Mouse (Mus musculus): ENCODE measurements around the gene Prkcq.

Prkcq gene

GRCm38 (mm10) chr2:11218122-11218521, 46.2 kb downstream of the Prkcq start:
- DNase-seq (ENCODE audit: low spot score): no peak

GRCm38 (mm10) chr2:11219262-11219661, 47.4 kb downstream of the Prkcq start:
- no peak for DNase-seq (ENCODE audit: low spot score)

- DNase-seq (ENCODE audit: low spot score): no peak
Observed at GRCm38 (mm10) chr2:11224808-11225484, 53.0 kb downstream of the Prkcq start.

DNA sequence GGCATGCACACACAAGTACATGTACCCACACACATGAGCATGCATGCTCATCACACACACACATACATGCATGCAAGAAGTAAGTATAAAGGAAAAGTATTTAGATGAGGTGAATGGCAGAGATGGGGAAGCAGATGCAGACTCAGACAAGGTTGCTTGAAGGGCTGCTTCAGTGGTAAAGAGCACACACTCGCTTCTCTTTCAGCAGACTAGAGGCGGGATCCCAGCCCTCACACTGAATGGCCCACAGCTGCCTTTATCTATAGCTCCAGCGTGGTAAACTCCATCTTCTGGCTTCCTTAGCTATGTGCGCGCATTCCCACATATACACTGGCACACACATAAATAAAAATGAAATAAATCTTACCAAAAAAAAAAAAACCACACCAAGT, 53.6 kb downstream of the Prkcq start:
- no peak for DNase-seq (ENCODE audit: low spot score)

GRCm38 (mm10) chr2:11226555-11226954, 54.6 kb downstream of the Prkcq start:
- DNase-seq (ENCODE audit: low spot score): no peak

GRCm38 (mm10) chr2:11229126-11229525, 57.2 kb downstream of the Prkcq start:
- no peak for DNase-seq (ENCODE audit: low spot score)

GRCm38 (mm10) chr2:11231118-11231517, 59.2 kb downstream of the Prkcq start:
- no peak for DNase-seq (ENCODE audit: low spot score)

DNA sequence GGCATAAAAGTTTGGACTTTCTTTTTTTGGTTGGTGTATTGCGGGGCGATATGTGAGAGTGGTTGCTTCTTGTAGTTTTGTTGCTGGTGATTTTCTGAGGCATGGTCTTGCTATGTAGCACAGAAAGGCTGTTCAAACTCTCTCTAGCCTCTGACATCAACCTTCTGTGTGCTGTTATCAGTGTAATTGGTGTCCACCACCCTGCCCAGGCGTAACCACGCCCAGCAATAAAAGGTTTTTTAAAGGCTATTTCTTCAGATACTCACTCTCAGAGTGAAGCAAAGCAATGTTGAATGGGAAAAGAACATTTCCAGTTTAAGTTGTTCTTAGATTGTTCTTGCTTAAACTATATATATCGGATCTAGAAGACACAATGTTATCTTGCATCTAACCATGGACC, 60.1 kb downstream of the Prkcq start:
- DNase-seq (ENCODE audit: low spot score): no peak

- DNase-seq (ENCODE audit: low spot score): no peak
Observed at GRCm38 (mm10) chr2:11238254-11238653, 66.3 kb downstream of the Prkcq start.

DNA sequence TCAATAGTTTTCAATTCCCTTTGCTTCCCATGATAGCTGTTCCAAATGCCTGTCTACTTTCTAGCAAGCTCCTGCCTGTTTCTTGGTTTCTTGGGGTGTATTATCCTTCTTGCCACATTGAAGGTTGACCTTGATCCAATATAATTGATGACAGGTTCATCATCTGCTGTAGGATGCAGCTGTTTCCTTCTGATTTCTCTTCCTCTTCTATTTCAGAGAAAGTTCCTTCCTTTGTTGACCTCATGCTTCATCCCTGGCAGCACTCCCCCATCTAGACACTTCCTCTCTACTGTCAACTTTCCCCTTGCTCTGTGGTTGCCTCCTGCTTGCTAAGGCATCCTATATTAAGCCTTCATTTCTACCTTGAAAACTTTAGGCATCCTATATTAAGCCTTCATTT, 67.6 kb downstream of the Prkcq start:
- DNase-seq (ENCODE audit: low spot score): no peak

GRCm38 (mm10) chr2:11245926-11246325, 74.0 kb downstream of the Prkcq start:
- no peak for DNase-seq (ENCODE audit: low spot score)

DNA sequence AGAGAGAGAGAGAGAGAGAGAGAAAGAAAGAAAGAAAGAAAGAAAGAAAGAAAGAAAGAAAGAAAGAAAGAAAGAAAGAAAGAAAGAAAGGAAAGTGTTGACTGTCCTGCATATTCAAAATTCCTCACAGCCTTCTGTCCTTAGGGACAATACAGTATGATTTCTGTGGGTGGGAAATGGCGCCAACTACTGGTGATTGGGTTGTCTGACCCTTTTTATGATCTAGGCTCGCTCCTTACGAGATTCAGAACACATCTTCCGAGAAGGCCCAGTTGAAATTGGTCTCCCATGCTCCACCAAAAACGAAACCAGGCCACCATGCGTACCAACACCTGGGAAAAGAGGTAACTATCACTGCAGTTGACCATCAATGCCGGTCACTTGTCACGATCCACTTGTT, 82.0 kb downstream of the Prkcq start:
- DNase-seq (ENCODE audit: low spot score): peak; percentile 3

GRCm38 (mm10) chr2:11254446-11254845, 82.5 kb downstream of the Prkcq start:
- no peak for DNase-seq (ENCODE audit: low spot score)

DNA sequence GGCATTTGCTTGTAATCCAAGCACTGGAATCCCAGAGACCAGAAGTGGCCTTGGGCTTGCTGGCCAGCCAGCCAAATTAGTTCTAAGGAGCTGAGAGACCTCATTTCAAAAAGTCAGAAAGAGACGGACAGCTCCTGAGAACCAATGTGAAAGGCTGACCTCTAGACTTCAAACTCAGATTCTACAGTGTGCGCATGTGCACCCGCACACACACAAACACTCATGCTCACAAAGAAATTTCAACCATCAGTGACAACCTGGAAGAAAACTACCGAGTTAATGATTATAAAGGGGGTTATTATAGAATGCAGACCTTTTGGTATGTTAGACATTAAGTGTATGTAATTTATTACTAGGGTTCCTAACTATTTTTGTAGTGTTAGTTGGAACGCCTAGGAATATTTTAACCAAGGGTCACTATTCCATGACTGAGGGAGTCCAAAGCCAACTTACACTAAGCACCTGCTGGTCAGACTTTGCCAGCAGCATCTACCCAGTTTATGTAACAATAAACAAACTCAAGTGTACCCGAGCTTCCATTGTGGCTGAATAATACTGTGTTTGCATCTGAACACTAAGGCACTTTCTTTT, 85.4 kb downstream of the Prkcq start:
- no peak for DNase-seq (ENCODE audit: low spot score)

GRCm38 (mm10) chr2:11258181-11258580, 86.3 kb downstream of the Prkcq start:
- DNase-seq (ENCODE audit: low spot score): no peak

GRCm38 (mm10) chr2:11259361-11259760, 87.5 kb downstream of the Prkcq start:
- DNase-seq (ENCODE audit: low spot score): no peak

DNA sequence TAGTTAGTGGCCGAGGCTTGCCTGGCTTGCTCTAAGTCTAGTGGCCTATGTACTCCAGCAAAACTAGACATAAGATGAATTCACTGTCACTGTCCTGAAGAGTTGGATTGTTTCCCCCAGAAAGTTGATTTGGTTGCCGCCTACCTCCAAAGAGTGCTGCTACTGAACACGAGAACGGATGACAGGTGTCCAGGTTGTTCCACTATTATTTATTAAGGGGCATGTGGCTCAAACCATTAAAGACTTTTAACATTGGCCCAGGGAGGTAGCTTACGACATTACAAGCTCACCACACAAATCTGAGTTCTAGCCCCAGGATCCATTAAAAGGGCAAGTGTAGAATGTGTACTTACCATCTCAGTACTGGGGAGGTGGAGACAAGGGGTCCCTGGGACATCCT, 92.9 kb downstream of the Prkcq start:
- no peak for DNase-seq (ENCODE audit: low spot score)

DNA sequence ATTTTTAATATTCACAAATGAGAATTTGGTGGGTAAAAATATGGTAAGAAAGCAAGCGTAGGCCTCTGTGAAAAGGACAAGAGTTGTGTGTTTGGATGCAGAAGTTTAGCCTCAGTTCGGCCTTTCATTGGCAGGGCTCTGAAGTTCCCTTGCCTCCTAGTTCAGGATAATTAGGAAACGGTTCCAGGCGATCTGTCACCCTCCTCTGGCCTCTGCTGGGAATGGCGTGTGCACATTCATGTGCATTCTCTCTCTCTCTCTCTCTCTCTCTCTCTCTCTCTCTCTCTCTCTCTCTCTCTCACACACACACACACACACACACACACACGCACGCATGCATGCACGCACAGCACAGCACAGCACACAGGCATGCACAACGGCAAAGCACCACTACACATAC, 93.5 kb downstream of the Prkcq start:
- no peak for DNase-seq (ENCODE audit: low spot score)

DNA sequence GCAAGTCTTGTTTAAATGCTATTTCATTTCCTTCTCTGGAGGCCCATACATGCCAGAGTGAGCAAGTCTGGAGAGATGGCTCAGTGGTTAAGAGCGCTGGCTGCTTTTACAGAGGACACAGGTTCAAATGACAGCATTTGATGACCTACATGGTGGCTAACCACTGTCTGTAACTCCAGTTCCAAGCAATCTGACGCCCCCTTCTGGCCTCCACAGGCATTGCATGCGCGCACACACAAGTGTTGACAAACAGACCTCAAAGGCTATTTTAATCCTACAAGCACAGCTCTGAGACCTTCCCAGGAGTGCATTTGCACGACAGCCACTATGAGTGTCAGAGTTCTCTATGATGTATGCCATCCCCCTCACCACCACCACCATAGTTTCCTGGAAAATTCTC, 94.4 kb downstream of the Prkcq start:
- DNase-seq (ENCODE audit: low spot score): no peak

DNA sequence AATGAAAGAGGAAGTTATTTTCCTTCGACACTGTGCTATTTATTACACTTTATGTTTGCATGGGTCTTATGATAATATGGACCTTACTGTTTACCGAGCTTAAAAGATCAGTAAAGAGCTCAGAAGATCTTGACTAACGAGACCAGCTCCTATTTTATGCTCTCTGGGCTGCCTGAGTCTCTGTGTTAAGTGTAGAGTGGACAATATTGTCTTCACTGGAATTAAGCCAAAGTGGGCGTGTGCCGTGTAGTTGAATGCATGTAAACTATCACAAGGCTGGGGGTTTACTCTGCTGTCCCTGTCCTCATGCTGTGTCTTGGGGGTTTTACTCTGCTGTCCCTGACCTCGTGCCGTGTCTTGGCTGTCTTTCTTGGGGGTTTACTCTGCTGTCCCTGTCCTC, 107.1 kb downstream of the Prkcq start:
- DNase-seq (ENCODE audit: low spot score): no peak

DNA sequence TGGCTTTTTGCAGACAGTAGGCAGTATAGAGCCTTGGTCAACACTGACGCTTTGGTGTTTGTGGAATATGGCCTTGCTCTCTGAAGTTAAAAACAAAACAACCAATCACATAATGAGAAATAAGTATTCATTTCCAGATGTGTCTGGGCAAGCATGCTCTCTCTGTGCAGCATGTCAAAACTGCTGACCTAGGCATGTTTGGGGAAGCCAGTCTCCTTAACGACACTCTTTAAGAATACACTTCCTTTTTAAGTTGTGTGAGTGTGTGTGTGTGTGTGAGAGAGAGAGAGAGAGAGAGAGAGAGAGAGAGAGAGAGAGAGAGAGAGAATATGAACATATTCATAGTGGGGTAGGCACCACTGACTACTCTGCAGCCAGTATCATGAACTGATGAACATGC, 108.3 kb downstream of the Prkcq start:
- no peak for DNase-seq (ENCODE audit: low spot score)

- DNase-seq (ENCODE audit: low spot score): no peak
Observed at GRCm38 (mm10) chr2:11287834-11288530, 116.1 kb downstream of the Prkcq start.

DNA sequence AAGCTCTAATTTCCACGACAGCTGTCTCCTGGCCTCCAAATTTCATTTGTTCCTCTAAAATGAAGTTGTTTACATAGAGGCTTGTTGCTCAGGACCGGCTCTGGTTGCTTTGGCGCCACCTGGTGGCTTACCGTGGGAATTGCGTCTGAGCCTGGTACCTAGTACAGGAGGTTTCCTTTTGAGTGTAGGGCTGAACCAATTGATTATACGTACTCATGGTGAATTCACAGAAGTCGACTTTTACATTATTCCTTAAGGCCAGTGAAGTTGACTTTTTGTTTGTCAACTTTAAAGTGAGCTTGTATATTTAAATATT, 116.6 kb downstream of the Prkcq start:
- DNase-seq (ENCODE audit: low spot score): peak; percentile 53

DNA sequence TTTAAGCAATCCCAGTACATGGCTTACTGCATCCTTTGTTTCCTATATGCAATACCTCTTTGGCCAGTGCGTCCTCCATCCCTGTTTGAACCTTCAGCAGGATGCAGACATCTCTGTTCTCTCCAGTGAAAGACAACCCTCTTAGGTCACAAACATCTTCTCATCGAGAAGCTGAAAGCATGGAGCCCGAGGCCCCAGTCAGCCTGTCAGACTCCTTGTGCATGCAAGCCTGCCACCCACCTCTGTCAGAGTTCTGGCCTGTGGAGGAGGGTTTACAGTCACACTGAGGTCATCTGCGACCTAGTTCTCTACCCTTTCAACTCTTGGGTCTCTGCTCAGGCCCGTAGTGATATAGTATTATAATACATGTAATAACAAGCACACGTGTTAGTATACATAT, 119.0 kb downstream of the Prkcq start:
- no peak for DNase-seq (ENCODE audit: low spot score)

Measured in ovary, postnatal 10 days (tissue).